Mouse (Mus musculus) G1E (cell line): Measurements from ENCODE around the gene Fam69a.

Source experiments
- CTCF ChIP-seq: IDR thresholded peaks from 2 replicates; pipeline ENCODE4 v1.5.1; 2012; ENCODE audit warnings: low read depth, low read length, inconsistent platforms, mixed read lengths
- GATA1 ChIP-seq: IDR thresholded peaks from 2 replicates; pipeline ENCODE4 v1.6.1; 2012; ENCODE audit warnings: borderline replicate concordance, low read length, inconsistent platforms, mixed read lengths
- GATA2 ChIP-seq: IDR thresholded peaks from 2 replicates; pipeline ENCODE4 v1.6.1; 2012; ENCODE audit warnings: low read depth, low read length, inconsistent platforms, borderline replicate concordance
- TAL1 ChIP-seq: conservative IDR thresholded peaks from 2 replicates; pipeline ENCODE4 v1.6.1; 2012; ENCODE audit warnings: low read depth, low read length, inconsistent platforms, mixed read lengths

DNA sequence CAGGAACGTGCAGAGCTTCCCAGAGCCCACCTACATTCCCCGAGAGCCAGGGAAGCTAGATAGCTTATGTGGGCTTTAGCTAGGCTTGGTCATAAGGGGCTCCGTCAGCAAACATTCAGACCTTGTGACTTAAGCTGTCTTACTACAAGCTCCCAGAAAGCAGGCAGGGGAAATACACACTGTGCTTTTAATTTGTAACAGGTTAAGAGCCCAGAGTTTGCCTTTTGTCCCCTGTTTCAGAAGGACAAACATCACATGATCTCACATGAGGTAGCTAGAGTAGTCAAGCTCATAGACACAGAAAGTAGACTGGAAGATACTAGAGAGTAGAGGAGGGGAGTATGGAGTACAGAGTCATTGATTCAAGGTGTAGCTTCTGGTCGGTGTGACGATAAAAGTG, 106.2 kb downstream of the Fam69a start:
- TF ChIP-seq CTCF: no peak
- TF ChIP-seq GATA1: no peak
- TF ChIP-seq GATA2: no peak
- no peak for TF ChIP-seq TAL1
